Mouse (Mus musculus) ovary, postnatal 36 days (tissue): ENCODE results near the gene Wdr70.

ENCODE experiments used
- DNase-seq: peaks from one replicate; pipeline ENCODE4 v3.0.0; 2022; ENCODE audit warnings: low spot score, mixed read lengths

Gene Wdr70

DNA sequence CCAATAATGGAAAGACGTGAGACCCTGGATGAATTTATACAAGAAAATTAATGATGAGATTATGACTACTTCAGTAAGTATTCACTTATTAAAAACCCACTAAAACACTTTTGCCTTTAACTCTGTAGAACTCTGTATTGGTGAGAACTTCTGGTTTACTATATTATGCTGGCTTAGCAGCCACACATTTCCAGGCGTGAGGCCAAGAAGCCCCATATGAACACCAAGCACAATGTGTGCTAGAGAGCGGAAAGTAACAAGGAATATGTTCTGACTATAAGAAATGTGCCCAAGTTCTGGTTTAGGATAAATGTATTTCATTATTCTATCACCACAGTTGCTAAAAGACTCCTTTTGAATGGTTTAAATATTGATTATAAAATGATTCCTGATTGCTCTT lies 68.4 kb downstream of the Wdr70 start:
- no peak for DNase-seq

DNA sequence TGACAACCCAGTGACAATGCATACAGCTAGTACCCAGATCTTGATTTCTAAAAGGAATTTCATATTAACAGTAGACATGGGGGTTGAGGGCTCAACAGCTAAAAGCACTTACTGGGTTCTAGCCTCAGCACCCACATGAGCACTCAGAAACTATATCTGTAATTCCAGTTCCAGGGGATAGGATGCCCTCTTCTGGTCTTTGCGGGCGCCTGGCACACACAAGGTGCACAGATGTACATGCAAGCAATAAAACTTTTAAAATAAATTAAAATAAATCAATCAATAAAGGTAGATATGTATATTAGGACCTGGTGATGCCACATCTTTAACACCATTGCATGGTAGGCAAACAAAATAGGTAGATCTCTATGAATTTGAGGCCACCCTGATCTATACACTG lies 71.5 kb downstream of the Wdr70 start:
- no peak for DNase-seq

DNA sequence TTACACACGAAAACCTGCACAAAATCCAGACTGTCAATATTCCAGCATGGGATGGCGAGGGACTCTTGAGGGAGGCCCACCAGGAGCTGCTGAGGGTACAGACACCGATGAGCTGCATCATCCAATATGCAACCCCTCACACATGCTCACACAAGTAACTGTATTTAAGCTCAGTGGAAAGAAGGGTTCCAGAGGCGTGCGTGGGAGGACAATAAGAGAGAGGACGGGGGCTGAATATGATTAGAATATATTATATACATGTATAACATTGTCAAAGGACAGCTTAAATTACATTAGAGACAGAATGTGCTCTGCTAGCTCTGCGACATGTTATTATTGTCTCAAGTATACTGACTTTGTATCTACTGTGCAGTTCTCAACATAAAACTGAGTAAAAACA lies 87.6 kb downstream of the Wdr70 start:
- DNase-seq, result no peak

DNA sequence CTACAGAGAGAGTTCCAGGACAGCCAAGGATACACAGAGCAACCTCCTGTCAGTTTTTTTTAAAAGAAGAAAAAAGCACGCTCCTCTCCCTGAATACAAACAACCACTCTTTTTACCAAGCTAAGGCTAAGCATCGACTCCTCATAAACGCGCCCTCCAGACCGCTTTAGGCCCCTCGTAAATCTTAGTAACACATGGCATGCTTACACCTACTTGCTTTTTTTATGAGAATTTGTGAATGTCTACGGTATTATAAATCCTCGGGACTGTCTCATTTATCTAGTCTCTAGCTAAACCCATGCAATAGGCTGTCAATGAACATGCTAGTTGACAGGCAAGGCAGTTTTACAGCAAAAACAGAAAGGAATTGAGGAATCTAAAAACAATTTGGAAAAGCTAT lies 91.6 kb downstream of the Wdr70 start:
- no peak for DNase-seq

DNA sequence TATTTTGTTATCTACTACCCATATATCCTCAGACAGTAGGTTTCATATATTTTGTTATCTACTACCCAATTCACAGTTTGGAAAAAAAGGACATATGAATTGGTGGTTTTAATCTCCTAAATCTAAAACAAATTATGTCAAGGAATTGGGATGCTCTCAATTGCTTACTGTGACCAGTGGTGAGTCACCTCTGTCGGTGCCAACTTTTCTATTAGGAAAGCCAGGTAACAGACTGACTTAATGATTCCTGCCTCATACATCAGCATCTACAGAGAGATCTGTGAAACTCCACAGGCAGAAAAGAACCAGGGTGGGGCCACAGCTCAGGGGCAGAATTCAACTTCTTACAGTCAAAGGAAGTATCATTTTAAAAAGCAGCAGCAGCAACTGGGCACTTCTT lies 93.0 kb downstream of the Wdr70 start:
- DNase-seq, result no peak

DNA sequence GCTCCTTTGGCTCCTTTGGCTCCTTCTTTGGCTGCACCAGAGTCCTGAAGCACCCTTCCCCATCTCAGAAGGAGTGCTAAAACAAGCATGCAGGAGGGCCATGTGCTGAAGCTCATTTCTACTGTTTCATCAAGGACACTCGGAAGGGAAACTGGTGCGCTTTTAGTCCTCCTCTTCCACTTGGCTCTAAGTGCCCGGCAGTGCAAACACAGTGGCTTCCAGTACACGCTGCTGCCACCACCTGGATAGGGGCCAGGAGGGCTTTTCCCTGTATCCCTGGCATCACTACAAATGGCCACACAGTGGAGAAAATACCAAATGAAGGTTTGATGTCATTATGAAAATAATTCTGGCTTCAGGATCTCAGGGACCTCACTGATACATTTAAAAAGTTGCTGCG lies 93.5 kb downstream of the Wdr70 start:
- DNase-seq, result no peak

DNA sequence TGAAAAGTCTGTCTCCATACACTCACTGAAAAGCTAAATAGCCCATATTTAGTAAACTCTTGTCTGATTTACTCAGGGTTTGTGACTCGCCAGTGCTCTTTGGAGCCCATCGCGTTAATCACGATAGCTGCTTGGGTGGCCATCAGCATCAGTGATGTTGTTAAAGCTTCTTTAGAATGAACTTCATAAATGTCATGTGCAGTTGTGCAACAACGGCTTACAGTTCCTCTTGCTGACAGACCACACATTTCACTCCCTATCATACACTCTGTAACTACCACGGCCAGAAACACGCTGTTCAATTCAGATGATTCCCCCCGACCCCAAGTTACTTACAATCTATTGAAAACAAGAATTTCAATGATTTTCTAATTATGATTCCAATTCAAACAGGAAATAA lies 95.2 kb downstream of the Wdr70 start:
- no peak for DNase-seq

DNA sequence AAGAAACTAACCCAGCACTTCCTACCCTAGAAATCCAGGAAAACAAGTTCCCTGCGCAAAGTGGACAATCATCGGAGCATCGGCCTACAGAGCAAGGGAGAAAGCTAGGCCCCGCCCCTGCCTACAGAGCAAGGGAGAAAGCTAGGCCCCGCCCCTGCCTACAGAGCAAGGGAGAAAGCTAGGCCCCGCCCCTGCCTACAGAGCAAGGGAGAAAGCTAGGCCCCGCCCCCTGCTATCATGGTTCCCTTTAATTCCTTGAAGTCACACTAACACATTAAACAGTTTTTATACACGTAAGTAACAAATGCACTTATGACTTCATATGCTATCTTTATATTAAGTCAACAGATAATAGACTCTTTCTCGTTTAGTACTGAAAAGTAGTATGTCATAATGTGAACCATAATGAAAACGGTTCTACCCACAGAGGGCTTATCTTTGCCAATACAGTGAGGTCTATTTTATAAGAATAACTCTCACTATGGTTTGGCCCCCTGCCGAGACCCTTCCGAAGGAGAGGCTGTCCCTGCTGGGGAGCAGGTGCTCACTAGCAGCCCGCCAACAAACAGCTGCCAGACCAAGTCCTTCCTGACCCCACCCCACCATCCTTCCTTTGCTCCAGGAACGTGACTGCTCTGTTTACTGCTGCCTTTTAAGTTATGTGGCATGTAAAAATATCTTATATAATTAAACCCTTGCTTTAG lies 100.0 kb downstream of the Wdr70 start:
- DNase-seq, result no peak

DNA sequence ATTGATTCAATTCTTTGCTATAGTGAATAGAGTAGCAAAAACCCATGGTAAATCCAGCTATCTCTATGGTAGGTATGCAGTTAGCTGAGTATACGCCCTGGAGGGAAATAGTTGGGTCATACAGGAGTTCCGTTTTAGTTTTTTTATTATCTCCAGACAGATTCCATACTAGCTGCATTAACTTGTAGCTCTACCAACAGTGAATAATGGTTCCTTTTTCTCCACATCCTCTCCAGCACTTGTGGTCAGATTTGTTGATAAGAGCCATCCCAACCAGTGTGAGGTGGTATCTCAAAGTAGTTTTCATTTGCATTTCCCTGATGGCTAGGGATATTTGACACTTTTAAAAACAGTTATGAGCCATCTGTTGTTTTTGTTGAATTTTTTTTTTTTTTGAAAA lies 100.9 kb downstream of the Wdr70 start:
- no peak for DNase-seq

DNA sequence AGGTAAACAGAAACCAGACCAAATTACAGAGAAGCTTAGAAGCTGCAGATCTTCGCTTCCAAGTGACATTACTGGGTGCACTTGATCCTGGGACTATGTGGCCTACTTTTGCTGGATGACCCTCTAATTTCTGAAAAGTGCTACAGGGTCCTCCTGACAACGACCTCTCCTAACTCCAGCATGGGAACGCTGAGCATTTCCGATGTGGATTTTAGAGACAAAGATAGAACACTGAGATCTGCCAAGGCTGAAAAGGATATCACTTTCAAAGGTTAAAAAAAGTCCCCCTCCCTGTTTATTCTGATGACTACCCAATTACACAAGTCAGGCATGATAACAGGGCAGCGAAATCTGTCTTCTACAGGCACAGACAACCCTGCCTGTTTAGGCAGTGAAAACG lies 105.3 kb downstream of the Wdr70 start:
- no peak for DNase-seq

DNA sequence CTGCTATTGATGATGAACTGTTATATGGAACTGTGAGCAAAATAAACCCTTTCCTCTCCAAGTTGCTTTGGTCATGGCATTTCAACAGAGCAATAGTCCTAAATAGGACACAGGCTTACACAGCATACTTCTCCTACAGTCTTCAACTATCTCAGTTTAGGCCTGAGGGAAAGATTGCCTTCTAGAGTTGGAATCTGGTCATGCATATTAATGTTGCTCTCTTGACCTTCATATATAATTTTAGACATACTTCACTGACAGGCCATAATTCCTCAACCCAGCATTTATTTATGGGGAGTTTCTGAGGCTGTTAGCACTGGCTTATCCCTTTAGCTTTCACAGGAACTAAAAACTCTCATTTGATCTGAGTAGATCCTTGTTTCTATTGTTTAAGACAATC lies 108.9 kb downstream of the Wdr70 start:
- no peak for DNase-seq

DNA sequence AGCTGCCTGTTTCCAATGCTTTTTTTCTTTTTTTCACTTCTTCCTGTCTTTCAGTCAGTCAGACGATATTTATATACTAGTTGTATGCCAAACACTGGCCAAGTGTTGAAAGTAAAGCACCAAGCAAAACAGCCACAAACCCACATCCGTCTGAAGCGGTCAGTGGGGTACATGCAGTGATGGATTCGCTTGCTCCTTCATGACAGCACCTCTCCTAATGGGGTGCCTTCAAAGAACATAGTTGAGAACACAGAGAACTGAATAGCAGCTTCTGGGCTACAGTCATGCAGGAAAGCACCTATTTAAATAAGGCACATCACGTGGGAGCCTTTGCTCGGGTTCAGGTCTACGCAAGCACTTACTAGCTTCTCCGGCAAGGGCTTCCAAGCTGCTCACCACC lies 111.6 kb downstream of the Wdr70 start:
- DNase-seq, result no peak

DNA sequence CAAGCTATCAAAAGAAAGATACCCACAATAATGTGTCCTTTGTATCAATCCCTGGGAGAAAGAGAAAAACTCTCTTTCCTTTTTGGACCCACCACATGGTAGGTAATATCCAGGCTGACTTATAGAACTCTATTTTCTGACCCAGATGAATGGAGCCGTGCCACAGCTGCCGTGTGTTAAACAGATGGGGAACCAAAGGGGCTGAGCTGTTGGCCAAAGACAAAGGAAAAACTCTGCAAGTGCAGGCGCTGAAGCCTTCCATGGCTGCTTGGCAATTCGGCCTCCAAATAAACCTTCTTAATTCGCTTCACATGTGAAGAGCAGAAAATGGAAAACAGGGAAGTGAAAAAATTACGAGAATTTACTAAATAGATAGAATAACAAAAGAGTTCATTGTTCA lies 112.7 kb downstream of the Wdr70 start:
- DNase-seq, result no peak

DNA sequence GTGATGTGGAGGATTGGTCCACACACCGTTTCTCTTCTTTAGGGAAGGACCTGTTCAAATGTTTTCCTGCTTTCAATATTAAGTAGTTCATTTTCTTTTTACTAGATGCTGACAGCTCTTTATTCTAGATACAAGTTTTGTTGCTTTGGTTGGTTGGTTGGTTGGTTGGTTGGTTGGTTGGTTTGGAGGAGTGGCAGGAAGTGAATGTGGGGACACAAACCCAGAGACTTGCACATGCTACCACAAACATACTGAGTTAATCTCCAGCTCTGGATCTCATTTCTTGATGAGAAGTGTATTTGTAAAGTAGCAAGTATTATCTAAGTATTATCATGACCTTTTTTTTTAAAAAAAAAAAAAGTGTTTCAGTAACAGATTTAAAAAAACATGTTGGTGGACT lies 120.4 kb downstream of the Wdr70 start:
- no peak for DNase-seq

DNA sequence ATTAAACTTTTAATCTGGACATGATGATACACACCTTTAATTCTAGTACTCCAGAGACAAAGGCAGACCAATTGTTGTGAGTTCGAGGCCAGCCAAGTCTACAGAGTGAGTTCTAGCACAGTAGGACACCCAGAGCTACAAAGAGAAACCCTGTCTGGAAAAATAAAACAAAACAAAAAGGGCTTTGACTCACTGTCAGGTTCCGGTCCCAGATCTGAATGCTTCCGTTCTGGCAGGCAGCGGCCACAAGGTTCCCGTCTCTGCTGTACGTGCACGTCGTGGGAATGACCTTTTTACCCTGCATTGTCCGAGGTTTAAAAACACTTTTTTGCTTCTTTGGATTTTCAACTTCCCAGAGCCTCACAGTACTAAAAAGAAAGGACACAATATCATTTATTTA lies 122.2 kb downstream of the Wdr70 start:
- no peak for DNase-seq

DNA sequence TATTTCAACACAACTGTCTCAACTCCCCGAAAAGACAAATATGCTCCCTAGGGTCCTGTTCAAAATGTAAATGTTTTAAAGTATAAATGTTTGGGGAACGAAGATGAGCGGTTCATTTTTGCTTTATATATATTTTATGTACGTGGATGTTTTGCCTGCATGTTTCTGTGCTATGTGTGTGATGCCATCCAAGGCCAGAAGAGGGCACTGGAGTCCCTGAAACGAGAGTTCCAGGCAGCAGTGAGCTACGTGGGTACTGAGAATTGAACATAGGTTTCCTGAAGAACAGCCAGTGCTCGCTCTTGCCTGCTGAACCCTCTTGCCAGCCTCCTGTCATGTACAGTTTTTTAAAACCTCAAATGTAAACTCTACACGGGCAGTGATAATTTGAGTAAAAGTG lies 124.6 kb downstream of the Wdr70 start:
- DNase-seq, result no peak

DNA sequence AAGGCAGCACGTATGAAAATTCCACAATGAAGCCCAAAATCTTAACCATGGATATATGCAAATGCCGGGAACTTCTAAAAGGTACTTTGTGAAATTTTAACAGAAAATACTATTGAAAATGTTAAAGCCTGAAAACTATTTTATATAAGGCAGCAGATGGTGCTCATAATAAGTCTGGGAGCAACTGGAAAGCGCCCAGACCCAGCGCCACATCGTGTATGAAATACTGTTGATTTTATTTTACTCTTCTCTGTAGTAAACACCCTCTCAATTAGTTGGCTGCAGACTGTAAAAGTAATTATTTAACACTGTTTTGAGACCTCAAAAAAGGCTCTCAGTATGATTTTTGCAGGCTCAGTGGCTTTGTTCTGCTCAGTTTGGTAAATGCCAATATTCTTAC lies 126.5 kb downstream of the Wdr70 start:
- DNase-seq, result no peak

DNA sequence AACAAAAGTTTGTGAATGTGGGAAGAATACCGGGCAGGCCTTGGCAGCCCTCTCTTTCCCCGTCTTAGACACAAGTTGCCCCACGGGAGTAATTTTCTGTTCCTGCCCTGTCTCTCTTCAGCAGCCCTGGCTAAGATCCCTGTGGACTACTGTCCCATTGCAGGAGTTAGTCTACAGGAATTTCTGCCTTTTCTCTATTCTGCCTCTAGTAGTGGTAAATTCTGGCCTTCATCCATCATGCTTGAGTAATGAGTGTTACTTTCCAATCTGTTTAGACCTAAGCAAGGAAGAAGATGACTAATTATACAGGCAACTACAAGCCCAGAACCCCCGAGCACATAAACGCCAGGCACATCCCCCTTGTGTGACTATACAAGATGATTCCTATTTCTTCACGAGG lies 136.2 kb downstream of the Wdr70 start:
- no peak for DNase-seq

DNA sequence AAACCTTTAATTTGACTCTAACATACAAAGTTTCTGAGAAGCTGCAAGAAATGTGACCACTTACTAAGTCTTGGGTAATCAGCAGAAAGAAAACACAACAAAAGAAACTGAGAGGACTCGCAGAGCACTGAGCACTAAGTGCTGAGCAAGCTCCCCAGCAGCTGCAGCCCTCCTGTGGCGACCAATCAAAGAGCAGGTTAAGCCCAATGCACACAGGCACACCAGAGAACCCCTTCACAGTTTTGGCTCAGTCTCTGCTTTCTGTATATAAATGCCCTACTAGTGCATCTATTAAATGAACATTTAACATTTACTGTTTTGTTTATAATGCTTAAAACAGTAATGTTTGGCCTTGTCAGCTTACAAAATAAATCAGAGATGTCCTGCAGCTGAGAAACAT lies 137.5 kb downstream of the Wdr70 start:
- DNase-seq, result no peak

DNA sequence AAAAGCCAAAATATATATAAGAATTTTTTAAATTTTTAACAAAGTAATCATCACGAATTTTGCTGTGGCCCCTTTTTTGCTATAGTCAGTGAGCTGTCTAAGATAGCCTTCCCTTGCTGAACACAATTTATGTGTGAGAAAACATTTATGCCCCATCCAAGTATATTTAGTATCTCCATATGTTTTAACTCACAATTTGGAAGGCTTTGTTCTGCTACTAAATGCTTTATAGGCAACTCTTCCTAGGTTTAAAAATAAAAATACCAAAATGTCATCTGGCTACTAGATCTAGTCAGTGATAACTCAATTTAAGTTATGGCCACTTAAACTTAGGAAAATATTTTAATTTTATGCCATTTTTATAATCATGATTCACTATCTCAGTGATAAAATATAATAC lies 142.1 kb downstream of the Wdr70 start:
- no peak for DNase-seq

DNA sequence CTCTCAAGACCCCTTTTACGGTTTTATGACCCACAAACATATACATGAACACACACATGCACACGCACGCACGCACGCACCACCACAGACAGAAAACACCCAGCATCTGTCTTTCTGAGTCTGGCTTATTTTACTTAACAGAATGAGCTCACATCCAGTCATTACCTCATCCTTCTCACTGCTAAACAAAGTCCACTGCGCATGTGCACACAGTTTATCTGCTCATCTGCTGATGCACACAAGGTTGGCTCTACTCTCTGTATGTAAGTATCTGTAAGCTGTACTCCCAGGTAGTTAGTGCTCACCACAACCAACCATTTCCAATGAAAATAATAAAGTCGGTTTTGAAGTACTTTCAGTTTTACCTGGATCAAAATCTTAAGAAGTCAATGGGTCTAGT lies 148.4 kb downstream of the Wdr70 start:
- DNase-seq, result no peak

DNA sequence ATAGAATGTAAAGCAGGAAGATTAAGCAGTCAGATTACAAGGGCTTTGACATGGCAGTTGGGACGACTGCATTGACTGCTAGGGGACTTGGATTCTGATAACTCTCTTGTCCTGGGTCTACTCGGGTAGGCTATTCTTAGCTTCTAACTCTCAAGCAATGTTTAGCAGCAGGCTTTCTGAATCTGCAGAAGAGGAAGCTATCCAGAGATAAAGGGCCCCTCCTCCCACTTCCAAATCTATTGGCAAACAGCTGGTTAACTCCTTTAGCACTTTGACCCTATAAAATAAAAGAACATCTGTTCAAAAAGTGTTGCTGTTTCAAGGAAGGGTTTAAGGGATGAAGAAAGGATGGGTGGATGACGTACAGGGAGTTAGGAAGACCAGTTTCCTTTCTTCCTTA lies 157.3 kb downstream of the Wdr70 start:
- no peak for DNase-seq

DNA sequence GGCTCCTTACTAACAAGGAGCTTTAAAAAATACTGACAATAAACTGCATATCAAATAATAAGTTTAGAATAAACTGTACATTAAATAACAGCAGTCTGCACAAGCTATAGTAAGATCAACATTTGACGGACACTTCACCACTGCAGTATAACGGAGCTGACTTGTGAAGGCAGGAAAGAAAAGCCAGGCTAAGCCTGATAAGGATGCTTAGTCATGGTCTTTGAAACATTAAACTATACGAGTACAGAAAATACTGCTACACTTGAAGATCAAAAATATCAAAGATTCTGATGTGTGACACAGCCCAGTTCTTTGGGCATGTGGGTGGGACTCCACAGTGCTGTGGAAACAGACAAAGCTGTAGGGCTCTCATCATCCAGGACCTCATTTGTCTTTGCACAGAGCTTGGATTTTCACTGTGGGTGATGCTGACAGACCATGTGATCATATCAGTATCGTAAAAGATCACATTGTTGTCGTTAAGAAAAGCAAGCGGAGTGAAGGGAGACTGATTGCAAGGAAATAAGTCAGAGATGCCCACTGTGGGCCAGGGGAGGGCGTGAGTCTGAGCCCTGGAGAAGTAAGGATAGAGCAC lies 163.3 kb downstream of the Wdr70 start:
- no peak for DNase-seq

DNA sequence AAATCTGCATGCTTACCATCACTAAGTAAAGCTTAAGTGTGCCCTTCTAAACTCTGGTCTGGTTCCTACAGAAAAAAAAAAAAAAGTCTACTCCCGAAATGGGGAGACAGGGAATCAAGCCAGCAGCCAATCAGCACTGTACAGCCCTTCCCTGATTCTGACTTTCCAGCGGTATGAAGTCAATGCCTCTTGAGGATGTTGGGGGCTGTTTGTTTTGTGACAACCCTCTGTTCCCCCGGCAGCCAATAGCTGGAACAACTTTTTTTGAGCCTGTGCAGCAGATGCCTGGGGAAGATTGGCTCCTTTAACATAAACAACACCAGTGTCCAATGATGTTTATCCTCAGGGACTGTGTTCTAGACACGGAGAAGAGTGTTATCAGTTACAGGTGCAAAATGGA lies 164.4 kb downstream of the Wdr70 start:
- DNase-seq, result no peak
